Mouse (Mus musculus) adrenal gland, adult 2 months (tissue): ENCODE results near the gene Magoh. TPM values are rescaled to one million over a fixed set of nuclear protein-coding genes. Genes with fewer than 3 reads are reported as not detected.

Experiments used
- DNase-seq: peaks from one replicate; pipeline ENCODE4 v3.0.0; 2021
- long read RNA-seq: library from polyadenylated mRNA; stranded (forward); transcript quantifications from one replicate; pipeline ENCODE4 v2.0.0, GENCODE M21; 2021
- polyA plus RNA-seq: library from polyadenylated mRNA; depleted of rRNA; stranded (reverse); fragments of >200 nt; gene quantifications from 2 replicates; pipeline ENCODE4 v1.2.3, GENCODE M21; 2012; rRNA removed
- total RNA-seq, 2 experiments: library from RNA; stranded (reverse); gene quantifications; 2 replicates each; pipeline ENCODE4 v1.2.3; 2021

Gene Magoh
- total RNA-seq (10 to 100 TPM; 70.2 to 77.2 TPM), polyA plus RNA-seq (15.2 and 17.8 TPM in 2 replicates)
- long read RNA-seq, transcript Magoh-201 (5 exons, 692 nt), result major isoform, 19 of 19 reads
- long read RNA-seq, partial matches to known transcripts, result 0 of 19 reads
- long read RNA-seq, other reads (novel, unspliced or antisense), result 0 of 19 reads

GRCm38 (mm10) chr4:107879254-107880050 is at the start of gene Magoh:
Gene Magoh (plus strand): TSS chr4:107879755.
- DNase-seq, result peak; percentile 97

- DNase-seq, result no peak
Observed at GRCm38 (mm10) chr4:107830189-107830588, 49.4 kb upstream of the Magoh start.

GRCm38 (mm10) chr4:107830821-107831221 is 48.7 kb upstream of the Magoh start:
- no peak for DNase-seq

- DNase-seq, result no peak
Observed at GRCm38 (mm10) chr4:107831678-107832077, 47.9 kb upstream of the Magoh start.

GRCm38 (mm10) chr4:107833525-107833924 is 46.0 kb upstream of the Magoh start:
- DNase-seq, result no peak

- DNase-seq, result no peak
Observed at GRCm38 (mm10) chr4:107834643-107835314, 44.8 kb upstream of the Magoh start.

GRCm38 (mm10) chr4:107835508-107835909 is 44.0 kb upstream of the Magoh start:
- DNase-seq, result no peak

GRCm38 (mm10) chr4:107836758-107837157 is 42.8 kb upstream of the Magoh start:
- peak; percentile 41 for DNase-seq

GRCm38 (mm10) chr4:107837910-107838309 is 41.6 kb upstream of the Magoh start:
- no peak for DNase-seq

- no peak for DNase-seq
Observed at GRCm38 (mm10) chr4:107843687-107844086, 35.9 kb upstream of the Magoh start.

GRCm38 (mm10) chr4:107844971-107845370 is 34.6 kb upstream of the Magoh start:
- DNase-seq, result peak; percentile 59

GRCm38 (mm10) chr4:107846795-107847194 is 32.8 kb upstream of the Magoh start:
- DNase-seq, result no peak

GRCm38 (mm10) chr4:107848546-107848945 is 31.0 kb upstream of the Magoh start:
- peak; percentile 37 for DNase-seq

GRCm38 (mm10) chr4:107849621-107850020 is 29.9 kb upstream of the Magoh start:
- no peak for DNase-seq

GRCm38 (mm10) chr4:107850091-107850490 is 29.5 kb upstream of the Magoh start:
- DNase-seq, result no peak

- no peak for DNase-seq
Observed at GRCm38 (mm10) chr4:107853333-107853732, 26.2 kb upstream of the Magoh start.

- no peak for DNase-seq
Observed at GRCm38 (mm10) chr4:107853836-107854235, 25.7 kb upstream of the Magoh start.

- DNase-seq, result no peak
Observed at GRCm38 (mm10) chr4:107856958-107857686, 22.4 kb upstream of the Magoh start.

GRCm38 (mm10) chr4:107858995-107859394 is 20.6 kb upstream of the Magoh start:
- DNase-seq, result no peak

GRCm38 (mm10) chr4:107864866-107865265 is 14.7 kb upstream of the Magoh start:
- peak; percentile 23 for DNase-seq

GRCm38 (mm10) chr4:107881631-107882030 is 2.1 kb downstream of the Magoh start:
- no peak for DNase-seq

- DNase-seq, result no peak
Observed at GRCm38 (mm10) chr4:107886371-107886770, 6.8 kb downstream of the Magoh start.

- DNase-seq, result no peak
Observed at GRCm38 (mm10) chr4:107889385-107889730, 9.8 kb downstream of the Magoh start.
